Mouse (Mus musculus): ENCODE measurements around the gene Mylk4. TPM values are rescaled to one million over a fixed set of nuclear protein-coding genes. Genes with fewer than 3 reads are reported as not detected.

Gene Mylk4
- polyA plus RNA-seq, 1 experiment from 2014 or later, result 0.52 TPM

- no peak for ATAC-seq (ENCODE audit: low FRiP score)
- no peaks in the 10 kb centered on the region for H3K9me3 ChIP-seq (replicated peaks)
- no peak overlapping the region for H3K4me3 ChIP-seq (replicated peaks)
- 45% methylated on average over 4 of the region's 4 CpGs for whole genome bisulfite sequencing
- no peaks in the 10 kb centered on the region for H3K36me3 ChIP-seq
- no peak overlapping the region for H3K4me2 ChIP-seq
- no peak overlapping the region for H3K9ac ChIP-seq (replicated peaks)
- no peaks in the 10 kb centered on the region for H3K27me3 ChIP-seq (replicated peaks)
- H3K27ac ChIP-seq (replicated peaks), result no peak overlapping the region
- no peaks in the 10 kb centered on the region for H3K4me1 ChIP-seq
Observed at GRCm38 (mm10) chr13:32752066-32752657, 31.6 kb downstream of the Mylk4 start.

GRCm38 (mm10) chr13:32750507-32750906 lies 33.2 kb downstream of the Mylk4 start:
- Histone ChIP-seq H3K4me3 (replicated peaks) (no peak overlapping the region), H3K9ac (replicated peaks) (no peak overlapping the region), H3K9me3 (replicated peaks) (no peaks in the 10 kb centered on the region), H3K4me2 (no peak overlapping the region), H3K27ac (replicated peaks) (no peak overlapping the region), H3K36me3 (no peaks in the 10 kb centered on the region), H3K27me3 (replicated peaks) (no peaks in the 10 kb centered on the region), H3K4me1 (no peaks in the 10 kb centered on the region)
- ATAC-seq (ENCODE audit: low FRiP score), result no peak
- 97% methylated on average over 1 of the region's 1 CpGs for WGBS

GRCm38 (mm10) chr13:32748421-32748820 lies 35.3 kb downstream of the Mylk4 start:
- Histone ChIP-seq H3K27ac (replicated peaks) (no peak overlapping the region), H3K4me3 (replicated peaks) (no peak overlapping the region), H3K9me3 (replicated peaks) (no peaks in the 10 kb centered on the region), H3K4me2 (no peak overlapping the region), H3K36me3 (no peaks in the 10 kb centered on the region), H3K27me3 (replicated peaks) (no peaks in the 10 kb centered on the region), H3K9ac (replicated peaks) (no peak overlapping the region), H3K4me1 (no peaks in the 10 kb centered on the region)
- WGBS, result 52% methylated on average over 2 of the region's 2 CpGs
- ATAC-seq (ENCODE audit: low FRiP score), result no peak

- Histone ChIP-seq H3K4me3 (replicated peaks) (no peak overlapping the region), H3K27me3 (replicated peaks) (no peaks in the 10 kb centered on the region), H3K9ac (replicated peaks) (no peak overlapping the region), H3K36me3 (no peaks in the 10 kb centered on the region), H3K4me2 (no peak overlapping the region), H3K4me1 (0 out of 2 replicates have a peak, but pooled peaks cover 3% of the 10 kb centered on the region), H3K27ac (replicated peaks) (no peak overlapping the region), H3K9me3 (replicated peaks) (no peaks in the 10 kb centered on the region)
- ATAC-seq (ENCODE audit: low FRiP score), result no peak
- WGBS, result 35% methylated on average over 7 of the region's 7 CpGs
Observed at GRCm38 (mm10) chr13:32741161-32741560, 42.6 kb downstream of the Mylk4 start.

- Histone ChIP-seq H3K9ac (replicated peaks) (no peak overlapping the region), H3K4me1 (no peaks in the 10 kb centered on the region), H3K4me3 (replicated peaks) (no peak overlapping the region), H3K27ac (replicated peaks) (no peak overlapping the region), H3K4me2 (no peak overlapping the region), H3K9me3 (replicated peaks) (no peaks in the 10 kb centered on the region), H3K36me3 (no peaks in the 10 kb centered on the region), H3K27me3 (replicated peaks) (no peaks in the 10 kb centered on the region)
- ATAC-seq (ENCODE audit: low FRiP score), result peak; percentile 75
Observed at GRCm38 (mm10) chr13:32731283-32731682, 52.5 kb downstream of the Mylk4 start.

GRCm38 (mm10) chr13:32724606-32725005 lies 59.1 kb downstream of the Mylk4 start:
- no peak for ATAC-seq (ENCODE audit: low FRiP score)

GRCm38 (mm10) chr13:32721717-32722116 lies 62.0 kb downstream of the Mylk4 start:
- 88% methylated on average over 4 of the region's 4 CpGs for WGBS
- H3K4me1 ChIP-seq, result no peaks in the 10 kb centered on the region
- H3K36me3 ChIP-seq, result no peaks in the 10 kb centered on the region
- no peaks in the 10 kb centered on the region for H3K27me3 ChIP-seq (replicated peaks)
- H3K4me2 ChIP-seq, result no peak overlapping the region
- no peak for ATAC-seq (ENCODE audit: low FRiP score)
- H3K4me3 ChIP-seq (replicated peaks), result no peak overlapping the region
- H3K27ac ChIP-seq (replicated peaks), result no peak overlapping the region
- no peaks in the 10 kb centered on the region for H3K9me3 ChIP-seq (replicated peaks)
- no peak overlapping the region for H3K9ac ChIP-seq (replicated peaks)

More at GRCm38 (mm10) chr13:32724606-32725005, 59.1 kb downstream of the Mylk4 start:
- Histone ChIP-seq H3K27ac (replicated peaks) (no peak overlapping the region), H3K9ac (replicated peaks) (no peak overlapping the region), H3K9me3 (replicated peaks) (no peaks in the 10 kb centered on the region), H3K36me3 (no peaks in the 10 kb centered on the region), H3K4me1 (no peaks in the 10 kb centered on the region), H3K4me3 (replicated peaks) (no peak overlapping the region), H3K4me2 (no peak overlapping the region), H3K27me3 (replicated peaks) (no peaks in the 10 kb centered on the region)
- 90% methylated on average over 5 of the region's 5 CpGs for WGBS

GRCm38 (mm10) chr13:32719284-32719683 lies 64.5 kb downstream of the Mylk4 start:
- no peaks in the 10 kb centered on the region for H3K27me3 ChIP-seq (replicated peaks)
- WGBS, result 30% methylated on average over 3 of the region's 3 CpGs
- H3K9me3 ChIP-seq (replicated peaks), result no peaks in the 10 kb centered on the region
- H3K4me3 ChIP-seq (replicated peaks), result no peak overlapping the region
- no peak for ATAC-seq (ENCODE audit: low FRiP score)
- H3K4me2 ChIP-seq, result no peak overlapping the region
- H3K36me3 ChIP-seq, result no peaks in the 10 kb centered on the region
- no peak overlapping the region for H3K27ac ChIP-seq (replicated peaks)
- H3K9ac ChIP-seq (replicated peaks), result no peak overlapping the region
- H3K4me1 ChIP-seq, result no peaks in the 10 kb centered on the region

- H3K27ac ChIP-seq (replicated peaks), result no peak overlapping the region
- no peaks in the 10 kb centered on the region for H3K36me3 ChIP-seq
- H3K27me3 ChIP-seq (replicated peaks), result no peaks in the 10 kb centered on the region
- WGBS, result 73% methylated on average over 5 of the region's 5 CpGs
- ATAC-seq (ENCODE audit: low FRiP score), result no peak
- no peak overlapping the region for H3K4me2 ChIP-seq
- no peak overlapping the region for H3K4me3 ChIP-seq (replicated peaks)
- no peak overlapping the region for H3K9ac ChIP-seq (replicated peaks)
- H3K9me3 ChIP-seq (replicated peaks), result no peaks in the 10 kb centered on the region
- no peaks in the 10 kb centered on the region for H3K4me1 ChIP-seq
Observed at GRCm38 (mm10) chr13:32717709-32718108, 66.0 kb downstream of the Mylk4 start.

- WGBS, result 95% methylated on average over 3 of the region's 3 CpGs
- H3K27ac ChIP-seq (replicated peaks), result no peak overlapping the region
- ATAC-seq (ENCODE audit: low FRiP score), result no peak
- no peaks in the 10 kb centered on the region for H3K4me1 ChIP-seq
- no peak overlapping the region for H3K4me3 ChIP-seq (replicated peaks)
- H3K9ac ChIP-seq (replicated peaks), result no peak overlapping the region
- H3K9me3 ChIP-seq (replicated peaks), result no peaks in the 10 kb centered on the region
- no peaks in the 10 kb centered on the region for H3K36me3 ChIP-seq
- H3K27me3 ChIP-seq (replicated peaks), result no peaks in the 10 kb centered on the region
- no peak overlapping the region for H3K4me2 ChIP-seq
Observed at GRCm38 (mm10) chr13:32712568-32712967, 71.2 kb downstream of the Mylk4 start.

GRCm38 (mm10) chr13:32707894-32708293 lies 75.9 kb downstream of the Mylk4 start:
- Histone ChIP-seq H3K9me3 (replicated peaks) (no peaks in the 10 kb centered on the region), H3K4me2 (no peak overlapping the region), H3K9ac (replicated peaks) (no peak overlapping the region), H3K27me3 (replicated peaks) (no peaks in the 10 kb centered on the region), H3K27ac (replicated peaks) (no peak overlapping the region), H3K4me1 (no peaks in the 10 kb centered on the region), H3K36me3 (no peaks in the 10 kb centered on the region), H3K4me3 (replicated peaks) (no peak overlapping the region)
- no peak for ATAC-seq (ENCODE audit: low FRiP score)
- WGBS, result 87% methylated on average over 2 of the region's 2 CpGs

GRCm38 (mm10) chr13:32706651-32707288 lies 77.0 kb downstream of the Mylk4 start:
- ATAC-seq (ENCODE audit: low FRiP score), result no peak
- Histone ChIP-seq H3K4me2 (no peak overlapping the region), H3K36me3 (no peaks in the 10 kb centered on the region), H3K27me3 (replicated peaks) (no peaks in the 10 kb centered on the region), H3K4me3 (replicated peaks) (no peak overlapping the region), H3K9ac (replicated peaks) (no peak overlapping the region), H3K9me3 (replicated peaks) (no peaks in the 10 kb centered on the region), H3K27ac (replicated peaks) (no peak overlapping the region), H3K4me1 (no peaks in the 10 kb centered on the region)
- 67% methylated on average over 10 of the region's 10 CpGs for WGBS
